Mouse (Mus musculus): Measurements from ENCODE around the gene Bckdk. TPM values are rescaled to one million over a fixed set of nuclear protein-coding genes. Genes with fewer than 3 reads are reported as not detected.
"Not testable (repeated sequence)": the region's sequence is repeated elsewhere in the genome, so short reads cannot be mapped to it uniquely, and the experiment has no call there.

Bckdk gene
- total RNA-seq, 2 experiments from 2014 or later, result 35.7 to 41.6 TPM

- DNase-seq, result no peak
Observed at GRCm38 (mm10) chr7:127931351-127932135, 27.7 kb downstream of the Bckdk start.

DNA sequence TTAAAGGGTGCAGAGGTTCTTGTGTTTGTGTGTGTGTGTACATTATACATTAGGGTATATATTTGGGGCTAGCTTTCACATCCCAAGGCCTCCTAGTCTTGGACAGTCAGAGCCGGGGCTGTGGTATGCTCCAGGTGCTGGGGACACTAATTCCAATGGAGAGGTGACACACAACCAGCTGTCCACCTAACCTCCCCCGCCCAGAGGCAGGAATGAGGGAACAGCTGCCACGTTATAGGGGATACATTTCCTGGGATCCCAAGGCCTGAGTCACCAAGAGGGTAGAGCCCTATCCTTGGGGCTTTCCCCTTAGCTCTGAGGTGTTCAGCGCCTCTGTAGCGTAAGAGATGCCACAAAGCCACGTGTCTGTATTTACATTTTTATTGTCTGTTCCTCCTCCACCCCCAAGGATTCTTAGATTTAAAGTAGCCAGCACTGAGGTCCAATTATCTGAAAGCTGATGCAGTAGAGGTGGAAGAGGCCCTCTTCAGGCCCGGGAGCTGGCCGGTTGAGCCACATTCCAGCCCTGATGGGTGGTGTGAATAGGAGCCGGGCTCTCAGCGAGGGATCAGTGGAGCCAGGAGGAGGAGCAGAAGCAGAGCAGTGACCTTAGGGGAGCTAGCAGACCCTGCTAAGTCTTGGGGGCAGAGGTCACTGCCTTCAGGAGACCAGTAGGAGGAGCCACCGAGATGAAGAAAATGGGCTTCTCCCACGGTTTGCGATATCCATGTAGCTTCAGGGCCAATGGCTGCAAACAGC, 28.6 kb downstream of the Bckdk start:
- no peak for DNase-seq

GRCm38 (mm10) chr7:127934075-127934474, 30.2 kb downstream of the Bckdk start:
- no peak for DNase-seq

- peak; percentile 92 to 95 for DNase-seq
Observed at GRCm38 (mm10) chr7:127935028-127935722, 31.3 kb downstream of the Bckdk start.

DNA sequence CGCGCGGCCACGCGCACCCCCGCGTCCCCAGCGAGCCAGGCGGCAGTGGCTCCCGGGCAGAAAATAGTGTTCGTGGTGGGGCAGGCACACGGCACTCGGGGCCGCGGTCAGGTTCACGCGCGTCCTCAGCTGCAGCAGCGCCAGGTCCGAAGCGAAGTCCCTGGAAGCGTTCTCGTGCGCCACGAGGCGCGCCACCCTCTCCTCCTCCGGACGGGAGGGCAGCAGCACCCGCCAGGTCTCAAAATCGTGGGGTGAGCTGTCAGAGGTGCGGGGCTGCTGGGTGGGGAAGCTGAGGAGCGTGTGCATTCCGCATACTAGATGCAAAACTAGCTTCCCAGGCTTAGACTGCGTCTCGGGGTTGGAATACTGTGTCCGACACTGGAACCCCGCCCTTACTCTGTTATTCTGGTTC, 31.9 kb downstream of the Bckdk start:
- DNase-seq, result no peak

- no peak for DNase-seq
Observed at GRCm38 (mm10) chr7:127936216-127936884, 32.5 kb downstream of the Bckdk start.

DNA sequence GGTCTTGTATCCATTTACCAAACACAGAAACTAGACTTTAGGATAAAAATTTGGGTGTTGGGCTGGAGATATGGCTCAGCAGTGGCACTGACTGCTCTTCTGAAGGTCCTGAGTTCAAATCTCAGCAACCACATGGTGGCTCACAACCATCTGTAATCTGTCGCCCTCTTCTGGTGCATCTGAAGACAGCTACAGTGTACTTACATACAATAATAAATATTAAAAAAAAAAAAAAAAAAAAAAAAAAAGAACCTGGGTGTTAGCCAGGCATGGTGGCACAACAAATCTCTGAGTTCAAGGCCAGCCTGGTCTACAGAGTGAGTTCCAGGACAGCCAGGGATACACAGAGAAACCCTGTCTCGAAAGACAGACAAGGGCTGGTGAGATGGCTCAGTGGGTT, 38.2 kb downstream of the Bckdk start:
- not testable (repeated sequence) for DNase-seq

- no peak for DNase-seq
Observed at GRCm38 (mm10) chr7:127944614-127945013, 40.7 kb downstream of the Bckdk start.

DNA sequence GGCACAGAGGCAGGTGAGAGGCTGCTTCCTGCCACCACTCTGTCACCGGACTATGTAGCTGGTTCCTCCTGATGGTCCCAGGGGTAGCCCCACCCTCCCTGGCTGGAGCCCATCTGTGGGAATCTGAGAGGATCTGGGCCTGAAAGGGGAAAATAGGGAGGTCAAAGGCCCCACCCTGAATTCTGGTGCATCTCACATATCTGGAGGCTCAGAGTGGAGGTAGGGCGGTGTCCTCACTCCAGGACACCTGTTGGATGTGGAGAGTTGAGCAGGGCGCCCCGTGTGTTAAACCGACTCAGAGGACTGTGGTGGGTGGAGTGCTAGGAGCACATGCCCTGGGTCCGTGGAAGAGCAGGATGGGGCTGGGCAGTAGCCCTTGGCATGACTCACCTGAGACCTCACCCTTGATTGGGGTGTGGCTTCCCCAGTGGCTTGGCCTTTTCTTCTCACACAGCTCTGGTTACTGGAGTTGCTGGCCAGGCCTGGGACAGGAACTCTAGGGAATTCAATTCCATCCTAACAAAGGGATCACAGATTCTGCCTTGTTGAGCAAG, 42.7 kb downstream of the Bckdk start, which contains the start of gene Prss36:
Gene Prss36 (minus strand): TSS at position 256 of the 554 bp plus-strand sequence.
- DNase-seq, result no peak

GRCm38 (mm10) chr7:127952864-127953581, 49.1 kb downstream of the Bckdk start:
- no peak for DNase-seq

- no peak for DNase-seq
Observed at GRCm38 (mm10) chr7:127959364-127959763, 55.5 kb downstream of the Bckdk start.

Other genes starting within 250 kb of the Bckdk start
- gene Bcl7c, start 195.1 kb upstream of the Bckdk start, total RNA-seq (2021), result 10 to 100 TPM; 23.1 to 25.8 TPM
- gene Ctf1, start 191.3 kb upstream of the Bckdk start, total RNA-seq (2021), result 1 to 10 TPM; 2.1 to 2.4 TPM
- gene Ctf2, start 171.9 kb upstream of the Bckdk start, total RNA-seq (2021), result not detected
- 10 to 100 TPM; 63.5 to 65.2 TPM for gene Fbxl19, start 159.5 kb upstream of the Bckdk start, total RNA-seq (2021)
- gene Orai3, start 134.3 kb upstream of the Bckdk start, total RNA-seq (2021), result 10 to 100 TPM; 31.1 to 32.6 TPM
- gene Setd1a, start 127.4 kb upstream of the Bckdk start, total RNA-seq (2021), result 10 to 100 TPM; 46.2 to 46.9 TPM
- gene Gm49388, start 118.5 kb upstream of the Bckdk start, total RNA-seq (2021), result 1 to 10 TPM; 2.4 to 2.9 TPM
- gene Hsd3b7, start 103.5 kb upstream of the Bckdk start, total RNA-seq (2021), result 1 to 10 TPM; 8.3 to 8.6 TPM
- gene Stx4a, start 79.8 kb upstream of the Bckdk start, total RNA-seq (2021), result 10 to 100 TPM; 64.3 to 64.7 TPM
- gene Stx1b, start 79.5 kb upstream of the Bckdk start, total RNA-seq (2021), result 100 to 1,000 TPM; 342 to 346 TPM
- gene Zfp646, start 27.9 kb upstream of the Bckdk start, total RNA-seq (2021), result 10 to 100 TPM; 33.2 to 36.3 TPM
- gene Zfp668, start 27.3 kb upstream of the Bckdk start, total RNA-seq (2021), result 10 to 100 TPM; 24.5 to 25.5 TPM
- 1 to 10 TPM; 3.7 to 4.0 TPM for gene Prss53, start 13.1 kb upstream of the Bckdk start, total RNA-seq (2021)
- not detected for gene Gm21974, start 8.6 kb upstream of the Bckdk start, total RNA-seq (2021)
- gene Vkorc1, start 8.5 kb upstream of the Bckdk start, total RNA-seq (2021), result 10 to 100 TPM; 24.0 to 25.0 TPM
- gene Kat8, start 8.4 kb downstream of the Bckdk start, total RNA-seq (2021), result 10 to 100 TPM; 33.8 to 36.2 TPM
- under 1 TPM; 0.68 to 0.80 TPM for gene Prss8, start 26.0 kb downstream of the Bckdk start, total RNA-seq (2021)
- 10 to 100 TPM; 11.0 to 11.6 TPM for gene Prss36, start 42.6 kb downstream of the Bckdk start, total RNA-seq (2021)
- gene Fus, start 63.4 kb downstream of the Bckdk start, total RNA-seq (2021), result 100 to 1,000 TPM; 301 to 325 TPM
- gene Pycard, start 89.8 kb downstream of the Bckdk start, total RNA-seq (2021), result 1 to 10 TPM; 1.9 to 2.4 TPM
- under 1 TPM; 0.42 to 0.56 TPM for gene Trim72, start 99.9 kb downstream of the Bckdk start, total RNA-seq (2021)
- 10 to 100 TPM in 1 of 2 experiments, 1 to 10 TPM in 1; 9.1 to 12.0 TPM for gene Itgam, start 158.6 kb downstream of the Bckdk start, total RNA-seq (2021)
- not detected for gene Gm49368, start 158.6 kb downstream of the Bckdk start, total RNA-seq (2021)
- under 1 TPM; 0.12 to 0.33 TPM for gene Itgax, start 225.5 kb downstream of the Bckdk start, total RNA-seq (2021)